Mouse (Mus musculus): Measurements from ENCODE around the gene Dhrs9.
"Not testable (repeated sequence)": the region's sequence is repeated elsewhere in the genome, so short reads cannot be mapped to it uniquely, and the experiment has no call there.

Dhrs9 gene

DNA sequence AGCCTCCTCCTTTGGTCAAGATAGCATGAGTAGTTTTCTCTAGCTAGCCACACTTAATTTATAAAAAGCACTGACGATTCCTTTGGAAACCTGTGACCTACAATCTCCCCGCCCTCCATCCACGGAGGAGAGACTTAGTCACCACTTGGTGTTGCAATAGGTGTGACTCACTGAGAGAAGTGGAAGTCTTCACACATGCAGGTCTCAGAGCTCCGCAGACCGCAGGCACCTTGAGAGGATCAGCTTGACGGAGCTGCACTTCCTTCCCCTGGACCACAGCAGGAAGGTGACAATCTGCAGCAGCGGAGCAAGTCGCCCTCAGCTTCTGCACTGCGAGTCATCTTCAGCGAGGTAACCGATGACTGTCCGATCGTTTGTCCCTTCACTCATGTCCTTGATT is at the start of gene Dhrs9:
Gene Dhrs9 (plus strand): TSS at position 165 of the 400 bp plus-strand sequence.
- no peak for DNase-seq (ENCODE audit: extremely low read depth, low read depth, low spot score)

GRCm38 (mm10) chr2:69331523-69331922 is 48.7 kb upstream of the Dhrs9 start:
- DNase-seq (ENCODE audit: extremely low read depth, low read depth, low spot score) = not testable (repeated sequence)

- DNase-seq (ENCODE audit: extremely low read depth, low read depth, low spot score) = no peak
These were observed 38.7 kb upstream of the Dhrs9 start for GRCm38 (mm10) chr2:69341506-69341905.

- DNase-seq (ENCODE audit: extremely low read depth, low read depth, low spot score) = no peak
These were observed 37.6 kb upstream of the Dhrs9 start, which contains the start of gene Abcb11 for GRCm38 (mm10) chr2:69342496-69343221. TSS of gene Abcb11 (minus strand) at chr2:69342616.

GRCm38 (mm10) chr2:69355402-69355801 is 24.8 kb upstream of the Dhrs9 start:
- DNase-seq (ENCODE audit: extremely low read depth, low read depth, low spot score) = not testable (repeated sequence)

- DNase-seq (ENCODE audit: extremely low read depth, low read depth, low spot score) = no peak
These were observed 15.4 kb upstream of the Dhrs9 start for GRCm38 (mm10) chr2:69364831-69365230.

DNA sequence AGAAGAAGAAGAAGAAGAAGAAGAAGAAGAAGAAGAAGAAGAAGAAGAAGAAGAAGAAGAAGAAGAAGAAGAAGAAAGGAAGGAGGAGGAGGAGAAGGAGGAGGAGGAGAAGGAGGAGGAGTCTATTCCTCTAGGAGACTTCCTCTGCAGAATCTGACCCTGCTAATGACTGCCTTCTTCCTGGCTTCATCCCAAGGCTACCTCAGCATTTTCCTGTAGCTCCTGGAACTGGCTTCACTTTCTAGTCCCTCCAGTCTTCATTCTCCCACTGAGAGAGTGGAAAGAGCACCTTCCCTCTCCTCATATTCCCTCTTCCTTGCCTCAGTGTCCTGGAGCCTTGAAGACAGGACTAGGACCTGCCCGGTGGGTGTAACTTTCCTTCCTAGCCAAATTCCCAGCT is 15.0 kb upstream of the Dhrs9 start:
- no peak for DNase-seq (ENCODE audit: extremely low read depth, low read depth, low spot score)

DNA sequence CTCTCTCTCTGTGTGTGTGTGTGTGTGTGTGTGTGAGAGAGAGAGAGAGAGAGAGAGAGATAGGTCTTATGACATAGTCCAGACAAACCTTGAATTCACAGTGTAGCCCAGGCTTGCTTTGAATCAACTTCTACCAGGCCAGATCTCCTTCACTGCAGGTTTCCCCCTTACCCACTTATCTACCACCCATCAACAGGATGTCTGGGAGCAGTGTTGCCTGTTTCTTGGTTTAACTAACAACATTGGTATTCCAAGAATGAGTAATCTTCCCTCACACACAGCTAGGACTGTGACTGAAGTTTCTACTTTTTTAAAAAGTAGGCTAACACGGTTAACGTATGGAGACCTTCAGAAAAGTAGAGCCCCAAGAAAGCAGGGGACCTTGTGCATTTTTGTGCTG is 3.5 kb upstream of the Dhrs9 start:
- DNase-seq (ENCODE audit: extremely low read depth, low read depth, low spot score) = no peak

GRCm38 (mm10) chr2:69379801-69380200 is 444 bp upstream of the Dhrs9 start:
- DNase-seq (ENCODE audit: extremely low read depth, low read depth, low spot score) = no peak

DNA sequence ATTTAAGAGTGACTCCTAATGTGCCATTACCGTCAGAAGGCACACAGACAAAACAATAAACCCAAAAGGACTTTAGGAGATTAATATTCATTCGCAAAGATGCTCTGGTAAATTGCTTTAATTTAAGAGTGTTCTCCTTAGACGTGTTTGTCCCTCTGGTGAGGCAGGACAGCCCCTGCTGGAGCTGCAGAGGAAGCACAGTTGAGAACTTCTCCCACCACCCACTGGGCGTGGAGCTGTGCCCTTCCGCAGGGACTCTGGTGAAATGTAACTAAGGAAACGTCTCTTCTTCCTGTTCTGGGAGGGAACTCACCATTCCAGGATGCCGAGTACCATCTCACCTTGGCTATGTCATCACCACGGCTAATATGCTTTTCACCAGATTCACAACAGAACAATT is 1.5 kb downstream of the Dhrs9 start:
- no peak for DNase-seq (ENCODE audit: extremely low read depth, low read depth, low spot score)

GRCm38 (mm10) chr2:69382838-69383237 is 2.6 kb downstream of the Dhrs9 start:
- DNase-seq (ENCODE audit: extremely low read depth, low read depth, low spot score) = no peak

GRCm38 (mm10) chr2:69386118-69386871 is 6.0 kb downstream of the Dhrs9 start:
- DNase-seq (ENCODE audit: extremely low read depth, low read depth, low spot score) = no peak

DNA sequence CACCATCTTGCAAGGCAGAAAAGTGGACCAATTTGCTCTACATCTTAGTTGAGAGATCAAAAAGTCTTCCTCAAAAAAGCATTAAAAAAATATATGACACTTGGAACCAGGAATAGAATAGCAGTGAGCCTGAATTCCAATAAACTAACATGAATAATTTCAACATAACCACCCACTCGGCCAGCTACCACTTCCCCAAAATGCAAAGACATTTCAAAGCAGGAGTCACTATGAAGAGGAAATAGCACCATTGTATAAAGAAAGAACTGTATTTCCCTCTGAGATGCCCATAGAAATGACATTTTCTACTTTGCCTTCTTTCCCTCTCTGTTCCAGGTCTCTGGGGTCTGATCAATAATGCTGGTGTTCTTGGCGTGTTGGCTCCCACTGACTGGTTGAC is 13.7 kb downstream of the Dhrs9 start:
- no peak for DNase-seq (ENCODE audit: extremely low read depth, low read depth, low spot score)

DNA sequence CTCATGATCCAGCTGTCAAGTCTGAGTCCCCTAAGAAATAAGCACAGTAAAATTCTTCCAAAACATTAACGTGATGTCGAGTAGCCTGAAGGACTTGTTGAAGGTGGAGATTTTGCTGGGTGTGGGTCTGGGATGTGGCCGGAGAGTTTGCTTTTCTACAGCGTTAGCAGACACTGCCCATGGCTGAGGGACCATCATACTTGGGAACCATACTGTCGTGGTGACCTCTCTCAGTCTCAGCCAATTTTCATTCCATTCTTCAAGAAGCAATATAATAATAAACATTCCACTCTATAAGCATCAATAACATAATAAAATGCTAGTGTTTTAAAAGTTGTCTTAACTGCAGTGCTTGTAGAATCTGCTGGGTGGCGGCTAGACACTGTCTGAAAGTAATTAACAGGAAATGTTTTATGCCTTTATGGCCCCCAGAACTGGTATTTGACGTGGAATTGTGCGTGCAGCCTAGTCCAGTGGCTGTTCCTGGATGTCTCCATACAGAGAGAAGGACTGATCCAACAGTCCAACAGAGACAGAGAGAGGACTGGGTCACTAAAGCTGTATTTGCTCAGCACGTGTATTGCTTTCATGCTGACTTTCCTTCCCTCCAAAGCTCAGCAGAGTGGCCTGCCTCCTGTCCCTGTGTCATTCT is 15.5 kb downstream of the Dhrs9 start:
- DNase-seq (ENCODE audit: extremely low read depth, low read depth, low spot score) = no peak

- no peak for DNase-seq (ENCODE audit: extremely low read depth, low read depth, low spot score)
These were observed 16.7 kb downstream of the Dhrs9 start for GRCm38 (mm10) chr2:69396760-69397435.

DNA sequence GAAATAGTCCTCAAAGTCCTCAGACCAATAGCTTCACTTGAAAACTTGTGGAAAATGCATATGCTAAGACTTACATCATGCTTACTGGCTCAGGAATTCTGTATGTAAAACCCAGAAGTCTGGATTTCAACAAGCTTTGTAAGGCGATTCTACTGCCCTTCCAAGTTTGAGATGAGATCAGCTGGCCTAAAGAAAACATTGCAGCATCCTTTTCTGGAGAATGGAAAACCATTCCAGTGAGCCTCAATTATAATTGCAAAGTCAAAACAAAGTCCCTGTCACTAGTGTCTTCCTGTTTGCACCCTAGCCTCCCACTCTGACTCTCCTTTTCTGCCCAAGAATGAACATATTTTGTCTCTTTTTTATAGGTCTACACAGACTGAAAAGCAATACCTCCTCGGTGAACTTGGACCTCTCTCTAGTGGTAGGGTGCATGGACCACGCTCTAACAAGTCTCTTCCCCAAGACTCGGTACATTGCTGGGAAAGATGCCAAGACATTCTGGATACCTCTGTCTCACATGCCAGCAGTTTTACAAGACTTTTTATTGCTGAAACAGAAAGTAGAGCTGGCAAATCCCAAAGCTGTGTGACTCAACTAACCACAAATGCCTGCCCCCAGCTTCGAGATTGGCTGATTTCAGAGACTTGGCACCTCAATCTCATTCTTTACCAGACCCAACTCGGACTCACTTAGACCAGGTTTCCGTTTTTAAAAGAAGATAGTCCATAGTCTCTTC is 20.8 kb downstream of the Dhrs9 start:
- DNase-seq (ENCODE audit: extremely low read depth, low read depth, low spot score) = no peak

DNA sequence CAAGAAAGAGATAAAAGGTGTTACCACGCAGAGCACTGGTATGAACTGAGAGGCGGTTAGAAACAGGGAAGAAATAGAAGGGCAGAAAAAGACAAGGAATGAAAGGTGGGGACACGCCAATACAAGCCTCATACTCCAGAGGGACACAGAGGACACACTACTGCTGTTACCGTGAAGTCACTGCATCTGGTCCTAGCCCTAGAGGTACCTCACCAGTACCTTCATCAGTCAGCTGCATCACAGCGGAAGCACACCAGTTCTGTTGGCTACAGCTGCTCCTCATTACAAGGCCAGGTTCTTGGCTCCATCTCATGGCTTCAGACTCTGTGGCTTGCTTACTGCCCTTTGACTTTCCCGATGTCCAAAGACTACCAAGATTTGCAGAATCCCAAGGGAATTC is 21.6 kb downstream of the Dhrs9 start:
- no peak for DNase-seq (ENCODE audit: extremely low read depth, low read depth, low spot score)

- no peak for DNase-seq (ENCODE audit: extremely low read depth, low read depth, low spot score)
These were observed 22.1 kb downstream of the Dhrs9 start for GRCm38 (mm10) chr2:69402309-69402708.

- DNase-seq (ENCODE audit: extremely low read depth, low read depth, low spot score) = no peak
These were observed 25.4 kb downstream of the Dhrs9 start for GRCm38 (mm10) chr2:69405692-69406091.

DNA sequence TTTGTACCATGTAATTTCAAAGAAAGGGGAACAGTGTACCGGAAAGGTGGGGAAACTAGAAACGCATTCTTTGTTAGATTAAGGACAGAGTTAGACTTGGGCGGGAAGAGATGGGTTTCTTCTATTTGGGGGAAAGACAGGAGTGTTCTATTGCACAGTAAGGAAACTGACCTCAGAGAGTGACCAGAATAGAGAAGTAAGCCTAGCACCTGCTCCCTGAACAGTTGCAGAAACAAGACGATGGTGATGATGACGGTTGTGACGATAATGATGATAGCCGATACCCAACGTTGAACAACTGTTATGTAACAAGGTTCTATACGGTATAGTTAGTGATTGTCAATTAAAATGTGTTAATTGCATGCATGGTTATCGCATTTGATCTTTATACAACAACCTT is 34.3 kb downstream of the Dhrs9 start:
- DNase-seq (ENCODE audit: extremely low read depth, low read depth, low spot score) = no peak

DNA sequence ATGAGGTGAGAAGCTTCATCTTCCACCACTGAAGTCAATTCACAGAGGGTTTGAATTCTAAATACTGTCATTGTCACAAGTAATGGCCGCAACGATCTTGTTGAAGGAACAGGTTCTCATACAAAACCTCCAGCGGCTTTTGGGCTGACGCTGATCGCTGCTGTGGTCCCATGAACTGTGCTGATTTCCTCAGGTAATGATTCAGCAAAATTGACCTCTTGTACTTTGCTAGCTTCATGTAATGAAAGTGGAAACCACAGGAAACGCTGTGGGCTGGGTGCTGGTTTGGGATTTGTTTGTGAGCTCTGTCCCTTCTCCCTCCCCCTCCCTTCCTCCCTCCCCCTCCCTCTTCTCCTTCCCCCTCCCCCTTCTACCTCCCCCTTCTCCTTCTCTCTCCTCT is 34.8 kb downstream of the Dhrs9 start:
- DNase-seq (ENCODE audit: extremely low read depth, low read depth, low spot score) = no peak
